Mouse (Mus musculus) ES-E14 (cell line): ENCODE results near the gene Gbp7. TPM values are rescaled to one million over a fixed set of nuclear protein-coding genes. Genes with fewer than 3 reads are reported as not detected.
"Not testable (repeated sequence)": the region's sequence is repeated elsewhere in the genome, so short reads cannot be mapped to it uniquely, and the experiment has no call there.

Source experiments
- DNase-seq: peaks from one replicate; pipeline ENCODE4 v3.0.0-alpha.2; 2013; ENCODE audit warnings: low read depth, low spot score
- H3K27ac ChIP-seq: 2 replicates; pipeline ENCODE4 v1.5.1; 2012; ENCODE audit warnings: low read depth, mild to moderate bottlenecking, low read length, moderate library complexity, mixed read lengths; ENCODE audit not compliant: poor library complexity, insufficient read depth, severe bottlenecking
- H3K36me3 ChIP-seq: 2 replicates; pipeline ENCODE4 v1.6.1; 2012; ENCODE audit warnings: mild to moderate bottlenecking, low read length, moderate library complexity, mixed read lengths; ENCODE audit not compliant: control insufficient read depth, poor library complexity, insufficient read depth, severe bottlenecking
- H3K4me1 ChIP-seq, 2 experiments: fragments of 150-350 bp in 1 of 2; sonication (generic) in 1 of 2; 2 replicates each; pipeline ENCODE4 v1.6.1; 2012; ENCODE audit warnings: low read length in 2 of 2, mild to moderate bottlenecking in 1 of 2, mixed read lengths in 1 of 2; ENCODE audit not compliant: control insufficient read depth in 2 of 2, insufficient read depth in 2 of 2, poor library complexity in 1 of 2
- H3K4me3 ChIP-seq, 2 experiments: fragments of 150-350 bp in 1 of 2; sonication (generic) in 1 of 2; 2 replicates each; pipeline ENCODE4 v1.5.1; 2012; ENCODE audit warnings: low read length in 2 of 2, low read depth in 1 of 2, mild to moderate bottlenecking in 1 of 2, mixed read lengths in 1 of 2; ENCODE audit not compliant: insufficient read depth in 1 of 2, poor library complexity in 1 of 2, severe bottlenecking in 1 of 2
- H3K9ac ChIP-seq: 2 replicates; pipeline ENCODE4 v1.6.1; 2012; ENCODE audit warnings: low read depth, mild to moderate bottlenecking, low read length, mixed read lengths; ENCODE audit not compliant: poor library complexity, insufficient read depth, severe bottlenecking
- H3K9me3 ChIP-seq: fragments of 150-350 bp; sonication (generic); 2 replicates; pipeline ENCODE4 v1.6.1; 2012; ENCODE audit warnings: low read depth, mild to moderate bottlenecking, low read length; ENCODE audit not compliant: control insufficient read depth, insufficient read depth
- CHD2 ChIP-seq: IDR thresholded peaks from 2 replicates; pipeline ENCODE4 v1.6.1; 2014; ENCODE audit warnings: mild to moderate bottlenecking, low read depth, low read length, inconsistent platforms
- HCFC1 ChIP-seq: IDR thresholded peaks from 2 replicates; pipeline ENCODE4 v1.6.1; 2012; ENCODE audit warnings: low read length, inconsistent platforms, borderline replicate concordance; ENCODE audit not compliant: insufficient read depth
- MAFK ChIP-seq: IDR thresholded peaks from 2 replicates; pipeline ENCODE4 v1.6.1; 2014; ENCODE audit warnings: mild to moderate bottlenecking, low read depth, low read length, inconsistent platforms; ENCODE audit not compliant: insufficient read depth
- ZC3H11A ChIP-seq: IDR thresholded peaks from 2 replicates; pipeline ENCODE4 v1.6.1; 2012; ENCODE audit warnings: low read depth, mild to moderate bottlenecking, inconsistent platforms, low read length, borderline replicate concordance
- ZNF384 ChIP-seq: IDR thresholded peaks from 2 replicates; pipeline ENCODE4 v1.6.1; 2012; ENCODE audit warnings: low read depth, low read length, inconsistent platforms
- in situ Hi-C, 2 experiments: fragments of 600-800 bp; cut with MboI; formaldehyde crosslinking; loops; one replicate each; pipeline ENCODE4 v1.15.1; 2025; ENCODE audit warnings: low sequenced_read_pairs in 2 of 2, inconsistent platforms in 1 of 2; ENCODE audit not compliant: unreplicated experiment in 2 of 2
- total RNA-seq: library from RNA; depleted of rRNA; stranded (reverse); fragments of 300-350 nt; gene quantifications from 2 replicates; pipeline ENCODE4 v1.2.3, GENCODE M21; 2012

The Gbp7 gene
- total RNA-seq, 1 experiment: 0.94 TPM

DNA sequence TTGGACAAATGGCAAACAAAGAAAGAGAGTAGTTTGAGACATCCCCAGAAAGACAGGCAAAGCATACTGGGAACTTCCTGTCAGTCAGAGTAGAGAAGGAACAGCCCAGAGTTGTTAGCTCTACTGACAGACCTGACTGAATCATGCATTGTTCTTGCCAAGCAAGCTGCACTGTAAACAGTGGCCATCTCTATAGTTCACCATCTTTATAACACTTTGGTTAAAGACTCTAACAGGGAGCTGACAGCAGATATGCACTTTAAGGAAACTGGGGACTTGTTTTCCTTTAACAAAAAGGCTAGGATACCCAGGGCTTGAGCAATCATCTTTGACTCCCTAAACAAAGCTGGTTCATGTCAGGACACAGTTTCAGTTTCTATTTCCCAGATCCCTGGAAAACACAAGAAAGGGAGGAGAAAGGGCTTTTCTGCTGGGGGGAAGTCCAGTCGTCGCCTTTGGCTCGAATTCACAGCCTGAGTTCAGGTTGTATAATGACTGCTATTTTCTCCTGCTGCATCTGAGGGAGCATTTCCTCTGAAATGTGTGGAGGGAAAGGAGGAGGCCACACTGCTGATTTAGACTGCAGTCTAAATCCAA is 29.6 kb downstream of the Gbp7 start, which contains the start of gene Gbp3:
Gene Gbp3 (plus strand): TSS at position 395 of the 597 bp plus-strand sequence.
- no peaks in the 10 kb centered on the region for H3K9me3 ChIP-seq
- DNase-seq: no peak
- TF ChIP-seq CHD2: no peak
- TF ChIP-seq ZC3H11A: no peak
- TF ChIP-seq ZNF384: no peak
- TF ChIP-seq HCFC1: no peak
- TF ChIP-seq MAFK: no peak
- H3K9ac ChIP-seq: no peak within 1 kb of the TSS
- in situ Hi-C loops: no loop called here
- H3K4me3 ChIP-seq: peak within 1 kb of the TSS in 1 of 2 experiments; percentile 54; a peak in 2 of 4 replicates
- H3K4me1 ChIP-seq: peaks cover 0 to 6% of the 10 kb centered on the region in 2 experiments; a peak in 1 of 4 replicates
- H3K36me3 ChIP-seq: no peaks in the 10 kb centered on the region
- no peak within 1 kb of the TSS for H3K27ac ChIP-seq

DNA sequence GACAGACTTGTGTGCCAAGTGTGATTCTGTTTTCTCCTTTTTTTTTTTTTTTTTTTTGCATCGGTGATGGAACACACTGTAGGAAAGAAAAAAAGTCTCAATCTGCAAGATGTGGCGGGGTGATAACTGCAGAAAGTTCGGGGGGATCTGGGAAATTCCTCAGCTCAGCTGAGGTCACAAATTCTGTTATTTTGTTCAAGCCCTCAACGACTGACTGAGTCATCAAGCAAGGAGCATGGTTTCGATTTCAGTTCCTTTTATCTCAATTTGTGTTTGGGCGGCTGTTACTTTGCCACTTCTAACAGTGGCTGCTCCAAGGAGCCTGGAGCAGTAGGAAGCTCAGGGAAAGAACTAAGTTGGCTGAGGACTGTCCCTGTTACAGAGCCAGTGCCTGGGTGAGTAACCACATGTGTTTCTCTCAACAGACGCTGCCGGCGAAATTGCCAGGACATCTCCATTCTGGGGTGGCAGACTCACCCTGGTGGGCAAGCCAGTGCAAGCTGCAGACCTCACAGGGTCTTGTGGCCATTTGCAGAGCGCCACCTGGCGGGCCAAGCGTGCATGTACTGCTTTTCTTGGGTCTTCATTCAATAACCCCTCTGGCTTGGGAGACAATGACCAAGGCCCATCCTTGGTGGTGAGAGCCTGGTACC is 30.3 kb downstream of the Gbp7 start:
- Histone ChIP-seq H3K9me3 (no peaks in the 10 kb centered on the region), H3K4me1 (peaks cover 0 to 4% of the 10 kb centered on the region in 2 experiments; a peak in 1 of 4 replicates), H3K4me3 (peak overlapping the region in 1 of 2 experiments; percentile 54; a peak in 2 of 4 replicates), H3K27ac (no peak overlapping the region), H3K36me3 (no peaks in the 10 kb centered on the region), H3K9ac (no peak overlapping the region)
- TF ChIP-seq MAFK (no peak), CHD2 (no peak), HCFC1 (no peak), ZNF384 (no peak), ZC3H11A (peak; percentile 63; the same call in 1 of the 2 replicates)
- in situ Hi-C loops: no loop called here
- DNase-seq: peak; percentile 88

GRCm38 (mm10) chr3:142561045-142561646 is 31.0 kb downstream of the Gbp7 start:
- Histone ChIP-seq H3K9ac (no peak overlapping the region), H3K27ac (no peak overlapping the region), H3K4me1 (peaks cover 0 to 2% of the 10 kb centered on the region in 2 experiments; a peak in 1 of 4 replicates), H3K9me3 (no peaks in the 10 kb centered on the region), H3K36me3 (no peaks in the 10 kb centered on the region), H3K4me3 (no peak overlapping the region)
- TF ChIP-seq MAFK: no peak
- no peak for TF ChIP-seq ZNF384
- TF ChIP-seq HCFC1: no peak
- TF ChIP-seq ZC3H11A: no peak
- no peak for TF ChIP-seq CHD2
- no peak for DNase-seq
- in situ Hi-C loops: no loop called here

DNA sequence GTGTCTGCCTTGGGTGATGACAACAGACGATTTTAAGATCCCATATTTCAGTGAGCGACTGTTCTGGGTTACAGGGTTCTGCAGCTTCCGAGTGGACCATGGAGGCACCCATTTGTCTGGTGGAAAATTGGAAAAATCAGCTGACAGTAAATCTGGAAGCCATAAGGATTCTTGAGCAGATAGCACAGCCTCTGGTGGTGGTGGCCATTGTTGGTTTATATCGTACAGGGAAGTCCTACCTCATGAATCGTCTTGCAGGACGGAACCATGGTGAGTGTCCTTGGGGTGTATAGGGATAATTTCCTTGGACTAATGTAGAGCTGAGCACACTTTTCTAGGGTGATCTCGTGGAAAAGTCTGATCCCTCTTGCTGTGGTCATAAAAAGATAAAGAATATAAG is 31.5 kb downstream of the Gbp7 start:
- TF ChIP-seq MAFK (no peak), CHD2 (no peak), ZC3H11A (no peak), HCFC1 (no peak), ZNF384 (no peak)
- in situ Hi-C loops: no loop called here

DNA sequence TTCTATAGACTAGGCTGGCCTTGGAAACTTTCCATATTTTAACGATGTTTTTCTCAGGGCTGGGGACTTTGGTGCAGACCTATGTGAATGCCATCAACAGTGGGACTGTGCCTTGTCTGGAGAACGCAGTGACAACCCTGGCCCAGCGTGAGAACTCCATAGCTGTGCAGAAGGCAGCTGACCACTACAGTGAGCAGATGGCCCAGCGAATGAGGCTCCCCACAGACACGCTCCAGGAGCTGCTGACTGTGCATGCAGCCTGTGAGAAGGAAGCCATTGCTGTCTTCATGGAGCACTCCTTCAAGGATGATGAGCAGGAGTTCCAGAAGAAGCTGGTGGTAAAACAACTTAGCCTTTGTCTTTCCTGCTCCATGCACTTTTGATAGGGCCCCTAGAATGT is 37.3 kb downstream of the Gbp7 start:
- DNase-seq, H3K4me1 ChIP-seq, H3K9ac ChIP-seq, H3K27ac ChIP-seq, H3K9me3 ChIP-seq, H3K4me3 ChIP-seq, in situ Hi-C loops, H3K36me3 ChIP-seq: not testable (repeated sequence)

More for the DNA sequence above, 31.5 kb downstream of the Gbp7 start:
- Histone ChIP-seq H3K4me3 (no peak overlapping the region), H3K4me1 (peaks cover 0 to 2% of the 10 kb centered on the region in 2 experiments; a peak in 1 of 4 replicates), H3K27ac (no peak overlapping the region), H3K9me3 (no peaks in the 10 kb centered on the region), H3K36me3 (no peaks in the 10 kb centered on the region), H3K9ac (no peak overlapping the region)
- no peak for DNase-seq
